Mouse (Mus musculus) adrenal gland, postnatal 25 days (tissue): ENCODE measurements at regions not wholly inside any gene's neighbourhood (a gene's known extent, or its start where the extent isn't known, plus 50 kb on each side); places are given as distances from the start of the nearest gene placed in this dataset.
A peak's percentile ranks its signal among the peaks of the same experiment; 100 is the strongest.

Experiments
- DNase-seq: peaks from one replicate; pipeline ENCODE4 v3.0.0; 2021; ENCODE audit warnings: mixed read lengths

DNA sequence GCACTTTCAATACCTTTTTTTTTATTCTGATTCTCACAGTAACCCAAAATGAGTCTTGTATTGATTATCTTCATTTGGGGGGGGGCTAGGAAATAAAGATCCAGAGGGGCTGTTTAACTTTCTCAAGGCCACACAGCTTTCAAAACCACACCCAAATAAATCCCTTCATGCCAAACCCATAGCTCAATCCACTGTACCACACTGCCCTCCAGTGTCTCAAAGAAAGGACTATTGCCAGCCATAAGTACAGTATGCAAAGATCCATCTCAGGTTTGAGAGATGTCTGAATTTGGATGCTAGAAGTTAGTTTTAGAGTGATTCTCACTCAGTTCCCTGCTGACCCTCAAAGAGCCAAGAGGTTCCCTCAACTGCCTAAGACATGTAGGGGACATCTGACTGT is 120.1 kb upstream of the Gm26657 start:
- DNase-seq = no peak

- no peak for DNase-seq
Measured at GRCm38 (mm10) chr4:56619054-56619453, 120.8 kb upstream of the Gm26657 start.

DNA sequence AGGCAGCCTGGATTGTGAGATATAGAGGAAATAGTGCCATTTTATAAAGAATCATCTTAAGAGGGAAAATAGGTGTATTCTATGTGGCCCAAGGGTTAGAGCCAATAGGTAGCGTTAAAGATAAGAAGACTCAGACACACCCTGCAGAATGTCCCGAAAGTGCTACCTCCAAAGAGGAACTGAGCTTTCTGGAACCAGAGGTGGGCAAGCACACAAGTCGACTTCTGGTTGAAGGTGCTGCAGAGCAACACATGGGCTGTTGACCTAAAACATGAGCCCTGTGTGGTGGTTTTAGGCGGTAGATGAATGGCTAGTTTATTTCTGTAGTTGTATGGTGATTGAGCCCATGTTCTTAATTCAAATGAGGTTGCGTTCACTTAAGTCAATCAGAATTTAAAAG is 121.4 kb upstream of the Gm26657 start:
- DNase-seq = no peak

GRCm38 (mm10) chr4:56617661-56618360 is 122.1 kb upstream of the Gm26657 start:
- peak; percentile 59 for DNase-seq

GRCm38 (mm10) chr4:56612325-56612724 is 127.5 kb upstream of the Gm26657 start:
- peak; percentile 76 for DNase-seq

DNA sequence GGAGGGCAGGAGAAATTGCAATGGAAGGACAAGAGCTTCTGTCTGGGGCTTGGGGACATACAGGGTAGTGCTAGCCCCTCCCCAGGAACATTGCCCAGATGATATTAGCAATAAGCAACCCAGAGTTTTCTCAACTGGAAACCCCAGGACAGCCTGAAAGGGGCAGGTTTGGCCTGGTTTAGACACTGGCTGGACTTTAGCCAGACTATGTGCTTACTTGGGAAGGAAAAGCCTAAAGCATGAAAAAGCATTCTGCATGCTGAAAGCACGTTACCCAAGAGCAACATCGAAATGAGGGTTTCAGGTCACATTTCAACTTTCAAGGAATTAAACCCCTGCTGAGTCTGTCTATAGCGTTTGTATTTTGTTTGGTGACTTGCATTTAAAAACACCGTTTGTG is 128.1 kb upstream of the Gm26657 start:
- no peak for DNase-seq

DNA sequence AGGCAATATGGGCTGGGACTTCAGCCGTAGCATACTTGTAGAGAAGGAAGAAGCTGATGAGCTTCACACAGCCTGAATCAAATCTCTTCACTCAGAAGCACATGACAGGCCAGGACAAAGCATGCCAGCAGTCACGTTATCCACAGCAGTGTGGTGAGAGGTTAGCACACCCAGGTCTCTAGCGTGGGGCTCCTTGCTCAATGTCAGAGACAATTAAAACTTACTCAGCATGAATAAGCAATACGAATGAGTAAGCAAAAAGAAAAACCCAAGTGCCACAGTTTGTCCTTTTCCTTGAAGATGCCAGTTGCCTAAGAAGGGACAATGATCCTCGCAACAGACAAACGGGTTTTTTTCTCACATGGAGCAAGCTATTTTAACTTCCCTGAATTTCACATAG is 129.6 kb upstream of the Gm26657 start:
- DNase-seq = no peak

GRCm38 (mm10) chr4:56608701-56609100 is 131.2 kb upstream of the Gm26657 start:
- peak; percentile 42 for DNase-seq

GRCm38 (mm10) chr4:56598398-56598797 is 141.5 kb upstream of the Gm26657 start:
- no peak for DNase-seq

- no peak for DNase-seq
Measured at GRCm38 (mm10) chr4:56597931-56598330, 141.9 kb upstream of the Gm26657 start.

GRCm38 (mm10) chr4:56582405-56582804 is 157.5 kb upstream of the Gm26657 start:
- no peak for DNase-seq

DNA sequence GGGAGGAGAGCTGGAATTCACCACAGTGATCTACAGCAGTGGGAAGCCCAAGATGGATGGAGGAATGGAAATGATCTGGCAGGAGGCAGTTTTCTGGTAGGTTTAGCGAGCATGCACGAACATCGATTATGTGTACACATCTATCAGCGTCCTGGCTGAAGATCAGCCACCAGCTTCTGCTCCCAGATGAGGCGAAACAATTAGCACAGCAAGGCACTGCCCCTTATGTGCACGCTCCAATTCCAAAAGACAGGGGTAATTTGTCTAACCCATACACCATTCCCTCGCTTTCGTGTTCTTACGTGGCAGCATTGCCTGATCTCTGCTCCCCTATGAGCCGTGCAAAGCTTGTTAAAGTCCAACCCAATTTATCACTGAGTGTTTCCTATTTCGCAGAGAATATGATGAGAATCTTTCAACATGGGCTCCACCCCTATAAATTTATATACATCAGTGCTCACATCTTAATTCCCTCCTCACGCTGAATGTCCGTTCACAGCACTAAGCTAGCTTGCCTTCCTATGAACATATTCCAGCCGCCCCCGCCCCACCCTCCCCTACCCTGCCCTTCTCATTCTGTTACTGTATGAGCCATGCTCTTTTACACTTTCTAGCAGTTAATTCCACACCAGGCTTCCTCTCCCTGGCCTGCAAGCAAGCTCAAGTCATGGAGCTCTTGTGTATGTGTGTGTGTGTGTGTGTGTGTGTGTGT is 162.9 kb upstream of the Gm26657 start:
- no peak for DNase-seq

- DNase-seq = no peak
Measured at GRCm38 (mm10) chr4:56552126-56552525, 187.7 kb upstream of the Gm26657 start.

DNA sequence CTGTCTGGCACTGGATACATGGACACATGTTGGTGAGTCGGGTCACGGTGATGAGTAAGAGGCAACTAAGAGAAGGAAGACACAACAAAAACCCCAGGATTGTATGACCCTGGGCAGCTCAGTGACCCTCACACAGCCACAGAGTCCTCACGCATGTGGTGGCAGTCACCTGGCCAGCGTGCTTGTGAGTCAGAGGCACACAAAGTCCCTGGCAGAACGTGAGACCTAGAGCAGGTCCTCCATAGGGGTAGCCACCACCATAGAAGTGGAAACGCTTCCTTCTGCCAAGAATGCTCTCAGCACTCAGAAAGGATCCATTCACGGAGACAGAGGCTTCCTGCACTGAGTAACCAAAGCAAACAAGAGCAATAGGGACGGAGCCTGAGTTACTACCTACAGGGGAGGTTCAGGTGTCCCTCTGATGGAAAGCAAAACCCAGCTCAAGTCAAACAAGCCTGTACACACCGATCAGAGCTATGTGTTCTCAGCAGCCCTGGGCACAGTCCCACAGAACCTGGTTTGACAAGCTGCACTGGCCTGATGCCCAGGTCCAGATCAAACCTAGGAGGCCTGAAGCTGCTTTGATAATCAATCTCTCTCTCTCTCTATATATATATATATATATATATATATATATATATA is 206.4 kb upstream of the Gm26657 start:
- DNase-seq = no peak

DNA sequence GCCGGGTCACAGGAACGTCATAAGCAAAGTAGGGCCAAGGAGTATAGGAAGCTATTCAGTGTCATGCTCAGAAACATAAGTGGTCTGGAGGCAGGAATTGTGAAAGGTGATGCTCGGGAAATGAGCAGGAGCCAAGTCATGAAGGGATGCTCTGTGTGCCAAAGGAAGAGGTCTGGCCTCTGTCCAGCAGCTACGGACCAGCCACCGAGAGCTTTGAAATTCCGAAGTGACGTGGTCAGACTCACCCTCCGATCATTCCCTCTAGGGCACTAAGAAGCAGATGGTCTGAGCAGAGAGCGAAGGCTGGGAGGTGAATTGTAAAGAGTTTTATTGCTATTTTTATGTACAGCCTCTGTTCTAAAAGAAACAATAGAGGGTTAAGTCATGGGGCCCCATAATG is 206.9 kb upstream of the Gm26657 start:
- DNase-seq = no peak

- DNase-seq = no peak
Measured at GRCm38 (mm10) chr4:56528571-56528970, 211.3 kb upstream of the Gm26657 start.

DNA sequence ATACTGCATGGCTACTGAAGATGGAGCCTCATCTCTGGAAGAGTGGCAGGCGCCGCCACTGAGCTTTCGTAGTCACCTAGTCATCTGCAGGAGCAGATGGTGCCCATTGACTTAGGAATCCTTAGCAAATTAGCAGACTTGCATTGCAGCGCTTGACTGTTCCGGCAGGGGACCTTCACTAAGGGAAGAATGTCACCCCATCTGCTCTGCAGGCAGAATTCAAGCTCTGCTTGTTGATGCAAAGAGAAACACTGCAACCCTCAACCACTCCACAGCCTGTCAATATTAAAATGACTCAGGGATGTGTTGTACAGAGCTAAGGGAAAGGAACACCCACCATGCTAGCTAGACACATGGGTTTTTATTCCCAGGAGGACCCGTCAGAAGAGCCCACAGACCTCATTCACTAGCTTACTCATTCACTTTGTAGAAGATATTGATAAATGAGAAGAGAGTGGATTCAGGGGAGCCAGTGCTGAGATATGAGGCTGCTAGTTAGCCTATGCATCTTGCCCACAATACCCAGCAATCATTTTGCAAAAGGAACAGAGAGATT is 215.4 kb upstream of the Gm26657 start:
- DNase-seq = no peak

GRCm38 (mm10) chr4:56507770-56508169 is 232.1 kb upstream of the Gm26657 start:
- no peak for DNase-seq

GRCm38 (mm10) chr4:56506786-56507185 is 233.1 kb upstream of the Gm26657 start:
- no peak for DNase-seq

DNA sequence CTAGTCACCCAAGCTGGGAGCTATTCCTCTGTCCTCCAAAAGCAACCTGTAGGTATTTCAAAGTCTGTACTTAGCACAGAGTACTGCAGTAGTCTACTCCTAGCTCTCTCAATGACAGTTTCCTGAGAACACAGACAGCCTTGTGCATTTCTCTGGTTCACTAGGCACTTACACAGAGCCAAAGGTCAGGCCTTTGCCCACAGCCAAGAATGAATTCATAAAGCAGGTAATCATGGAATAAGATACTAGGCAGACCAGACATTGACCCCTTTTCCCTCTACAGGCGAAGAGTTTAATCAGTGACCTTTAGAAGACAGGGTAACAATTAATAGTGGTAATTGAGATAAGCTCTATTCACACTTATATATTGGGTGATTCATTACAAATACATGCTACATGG is 233.8 kb upstream of the Gm26657 start:
- no peak for DNase-seq

DNA sequence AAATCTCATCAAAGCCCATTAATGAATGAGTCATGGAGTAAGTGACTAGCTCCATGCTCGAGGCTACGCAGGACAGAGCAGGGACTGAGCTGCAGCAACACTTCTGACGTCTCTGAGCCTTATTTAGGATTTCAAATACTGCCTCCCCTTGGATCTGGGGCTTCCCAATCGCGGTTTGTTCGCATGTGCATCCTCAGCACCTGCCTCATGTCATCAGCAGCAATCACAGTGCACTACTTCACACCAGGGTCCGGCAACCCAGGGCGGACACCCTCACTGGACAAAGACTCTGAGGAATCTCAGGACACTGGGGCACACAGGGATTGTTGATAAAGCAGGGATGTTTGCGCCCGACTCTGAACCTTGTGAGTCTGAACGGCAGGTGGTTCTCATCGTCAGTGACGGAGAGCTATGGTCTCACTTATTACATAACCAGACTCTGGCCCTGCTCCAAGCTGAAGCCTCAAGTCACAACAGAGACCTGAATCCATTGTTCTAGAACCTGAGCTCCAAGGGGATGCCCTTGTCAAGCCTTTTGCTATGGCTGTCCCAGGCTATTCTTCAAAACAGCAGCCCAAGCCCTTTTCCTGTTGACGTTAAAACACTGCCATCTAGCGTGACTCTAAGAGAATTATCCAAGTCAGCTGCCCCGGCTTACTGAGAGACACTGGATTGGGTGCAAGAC is 247.2 kb upstream of the Gm26657 start:
- DNase-seq = peak; percentile 11

DNA sequence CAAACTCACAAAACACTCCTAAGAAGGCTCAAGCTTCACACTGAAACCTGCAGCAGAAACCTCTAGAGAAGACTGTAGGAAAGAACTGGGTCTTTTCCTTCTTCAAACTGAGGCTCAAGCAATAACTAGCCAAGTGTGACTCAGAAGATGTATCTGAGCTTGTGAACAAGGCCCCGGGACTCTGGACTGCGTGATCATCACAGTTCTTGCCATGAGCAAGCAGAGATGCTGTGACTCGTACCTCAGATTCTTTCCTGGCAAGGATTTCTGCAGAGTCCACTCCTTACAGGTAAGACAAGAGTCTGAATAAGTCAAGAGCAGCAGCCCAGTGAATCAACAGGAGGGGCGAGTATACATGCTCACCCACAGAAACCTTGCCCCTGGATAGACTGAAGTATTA is 250.5 kb upstream of the Gm26657 start:
- DNase-seq = no peak

DNA sequence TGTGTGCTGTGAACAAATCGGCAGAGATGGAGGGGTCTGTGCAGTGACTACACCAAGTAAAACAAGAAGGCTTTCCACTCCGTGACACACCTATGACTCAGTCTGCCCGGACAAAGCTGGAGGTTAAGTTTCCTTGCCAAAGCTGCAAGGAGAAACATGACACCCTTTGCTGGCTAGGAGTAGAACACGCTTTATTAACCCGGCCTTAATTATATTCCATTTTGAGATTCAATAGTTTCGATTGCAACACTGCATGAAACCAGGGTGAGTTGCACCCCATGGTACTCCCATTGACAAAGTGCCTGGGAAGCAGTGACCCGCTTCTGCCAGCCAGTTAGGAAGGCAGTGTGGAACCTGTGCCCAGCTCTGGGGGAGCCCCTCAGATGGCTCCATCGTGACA is 256.2 kb upstream of the Gm26657 start:
- DNase-seq = no peak
